Mouse (Mus musculus) intestine, embryonic 16.5 days (tissue): ENCODE results near the gene Luc7l2. TPM values are rescaled to one million over a fixed set of nuclear protein-coding genes. Genes with fewer than 3 reads are reported as not detected.

ENCODE experiments used
- ATAC-seq: fragments of 200-750 bp; cut with Nextera tagmentation; 2 replicates; pipeline ENCODE4 v1.8.0; 2017; ENCODE audit warnings: moderate TSS enrichment, moderate library complexity
- H3K27ac ChIP-seq: fragments of 300-500 bp; sonication (generic); 2 replicates; pipeline ENCODE4 v1.5.1; 2014; ENCODE audit warnings: mild to moderate bottlenecking, low read length
- H3K27me3 ChIP-seq: fragments of 300-500 bp; sonication (generic); replicated peaks from 2 replicates; pipeline ENCODE4 v1.6.1; 2014; ENCODE audit warnings: low read length, control low read depth, mixed read lengths; ENCODE audit not compliant: control insufficient read depth, insufficient read depth
- H3K36me3 ChIP-seq: fragments of 300-500 bp; sonication (generic); 2 replicates; pipeline ENCODE4 v1.6.1; 2014; ENCODE audit warnings: low read length, control low read depth; ENCODE audit not compliant: control insufficient read depth, insufficient read depth
- H3K4me1 ChIP-seq: fragments of 300-500 bp; sonication (generic); 2 replicates; pipeline ENCODE4 v1.6.1; 2014; ENCODE audit warnings: low read length, control low read depth, mixed read lengths; ENCODE audit not compliant: control insufficient read depth, insufficient read depth
- H3K4me2 ChIP-seq: fragments of 300-500 bp; sonication (generic); 2 replicates; pipeline ENCODE4 v1.6.1; 2014; ENCODE audit warnings: low read depth, low read length, control low read depth
- H3K4me3 ChIP-seq: fragments of 300-500 bp; sonication (generic); 2 replicates; pipeline ENCODE4 v1.5.1; 2014; ENCODE audit warnings: mild to moderate bottlenecking, low read length
- H3K9ac ChIP-seq: fragments of 300-500 bp; sonication (generic); 2 replicates; pipeline ENCODE4 v1.6.1; 2014; ENCODE audit warnings: low read depth, low read length
- H3K9me3 ChIP-seq: fragments of 300-500 bp; sonication (generic); 2 replicates; pipeline ENCODE4 v1.6.1; 2016; ENCODE audit warnings: low read length, control low read depth; ENCODE audit not compliant: control insufficient read depth
- WGBS: fragments of 180-500 bp; shearing (Covaris S2); extraction: QIAGEN DNeasy Blood & Tissue Kit; methylation state at CpG from one replicate; pipeline ENCODE4 v1.1.7; 2014; 5-methylcytosine and 5-hydroxymethylcytosine counted together
- polyA plus RNA-seq: library from polyadenylated mRNA; unstranded; fragments of >200 nt; fragmentation: Nextera tagmentation; extraction: Ambion mirVana; gene quantifications from 2 replicates; pipeline ENCODE4 v1.2.1, GENCODE M21; 2015

Luc7l2 gene
- polyA plus RNA-seq, 1 experiment from 2014 or later, result 26.7 TPM

GRCm38 (mm10) chr6:38551989-38552635, 978 bp downstream of the Luc7l2 start:
- Histone ChIP-seq H3K4me1 (peaks cover 8% of the 10 kb centered on the region), H3K27me3 (no peaks in the 10 kb centered on the region), H3K4me2 (peak overlapping the region; percentile 45), H3K36me3 (no peaks in the 10 kb centered on the region), H3K4me3 (peak overlapping the region; percentile 57), H3K27ac (peak overlapping the region; percentile 99), H3K9ac (peak overlapping the region; percentile 92), H3K9me3 (no peaks in the 10 kb centered on the region)
- peak; percentile 94 for ATAC-seq
- under 1% methylated on average over 32 of the region's 32 CpGs for WGBS

GRCm38 (mm10) chr6:38552636-38553000, 1.5 kb downstream of the Luc7l2 start:
- H3K4me3 ChIP-seq, result peak overlapping the region; percentile 57
- no peak for ATAC-seq
- WGBS, result 21% methylated on average over 5 of the region's 5 CpGs
- H3K9ac ChIP-seq, result no peak overlapping the region
- H3K36me3 ChIP-seq, result no peaks in the 10 kb centered on the region
- H3K27me3 ChIP-seq, result no peaks in the 10 kb centered on the region
- peaks cover 8% of the 10 kb centered on the region for H3K4me1 ChIP-seq
- H3K9me3 ChIP-seq, result no peaks in the 10 kb centered on the region
- H3K27ac ChIP-seq, result no peak overlapping the region
- peak overlapping the region; percentile 45 for H3K4me2 ChIP-seq

GRCm38 (mm10) chr6:38576096-38576495, 25.0 kb downstream of the Luc7l2 start:
- Histone ChIP-seq H3K4me1 (no peaks in the 10 kb centered on the region), H3K36me3 (no peaks in the 10 kb centered on the region), H3K4me2 (no peak overlapping the region), H3K9me3 (no peaks in the 10 kb centered on the region), H3K27me3 (no peaks in the 10 kb centered on the region), H3K27ac (no peak overlapping the region), H3K4me3 (no peak overlapping the region), H3K9ac (no peak overlapping the region)
- WGBS, result 89% methylated on average over 2 of the region's 2 CpGs
- no peak for ATAC-seq

GRCm38 (mm10) chr6:38580112-38580857, 29.2 kb downstream of the Luc7l2 start:
- no peak for ATAC-seq
- H3K27me3 ChIP-seq, result no peaks in the 10 kb centered on the region
- 96% methylated on average over 3 of the region's 3 CpGs for WGBS
- H3K36me3 ChIP-seq, result peaks cover 3% of the 10 kb centered on the region; the same call in 1 of the 2 replicates
- H3K27ac ChIP-seq, result no peak overlapping the region
- H3K4me2 ChIP-seq, result no peak overlapping the region
- H3K4me1 ChIP-seq, result no peaks in the 10 kb centered on the region
- H3K9me3 ChIP-seq, result no peaks in the 10 kb centered on the region
- no peak overlapping the region for H3K4me3 ChIP-seq
- no peak overlapping the region for H3K9ac ChIP-seq

GRCm38 (mm10) chr6:38581711-38582110, 30.6 kb downstream of the Luc7l2 start:
- Histone ChIP-seq H3K4me1 (no peaks in the 10 kb centered on the region), H3K27ac (no peak overlapping the region), H3K36me3 (peaks cover 11% of the 10 kb centered on the region), H3K9me3 (no peaks in the 10 kb centered on the region), H3K27me3 (no peaks in the 10 kb centered on the region), H3K4me2 (no peak overlapping the region), H3K4me3 (no peak overlapping the region), H3K9ac (no peak overlapping the region)
- no peak for ATAC-seq
- WGBS, result 89% methylated on average over 3 of the region's 3 CpGs

- H3K27me3 ChIP-seq, result no peaks in the 10 kb centered on the region
- no peak overlapping the region for H3K9ac ChIP-seq
- no peaks in the 10 kb centered on the region for H3K9me3 ChIP-seq
- no peak for ATAC-seq
- H3K4me3 ChIP-seq, result no peak overlapping the region
- H3K4me1 ChIP-seq, result no peaks in the 10 kb centered on the region
- peaks cover 3% of the 10 kb centered on the region; the same call in 1 of the 2 replicates for H3K36me3 ChIP-seq
- H3K27ac ChIP-seq, result no peak overlapping the region
- WGBS, result 91% methylated on average over 4 of the region's 4 CpGs
- no peak overlapping the region for H3K4me2 ChIP-seq
Measured at GRCm38 (mm10) chr6:38597481-38597880, 46.3 kb downstream of the Luc7l2 start.

GRCm38 (mm10) chr6:38609892-38610291, 58.8 kb downstream of the Luc7l2 start:
- Histone ChIP-seq H3K9ac (no peak overlapping the region), H3K36me3 (peaks cover 9% of the 10 kb centered on the region; the same call in 1 of the 2 replicates), H3K27me3 (no peaks in the 10 kb centered on the region), H3K4me3 (no peak overlapping the region), H3K4me2 (no peak overlapping the region), H3K4me1 (no peaks in the 10 kb centered on the region), H3K27ac (no peak overlapping the region), H3K9me3 (no peaks in the 10 kb centered on the region)
- no peak for ATAC-seq
- 69% methylated on average over 2 of the region's 2 CpGs for WGBS

GRCm38 (mm10) chr6:38622406-38622805, 71.3 kb downstream of the Luc7l2 start:
- peaks cover 13% of the 10 kb centered on the region for H3K36me3 ChIP-seq
- no peak for ATAC-seq
- 92% methylated on average over 1 of the region's 1 CpGs for WGBS
- no peaks in the 10 kb centered on the region for H3K4me1 ChIP-seq
- no peak overlapping the region for H3K4me3 ChIP-seq
- peaks cover 8% of the 10 kb centered on the region; the same call in 1 of the 2 replicates for H3K9me3 ChIP-seq
- H3K27me3 ChIP-seq, result no peaks in the 10 kb centered on the region
- no peak overlapping the region for H3K27ac ChIP-seq
- H3K4me2 ChIP-seq, result no peak overlapping the region
- no peak overlapping the region for H3K9ac ChIP-seq

GRCm38 (mm10) chr6:38623457-38623856, 72.3 kb downstream of the Luc7l2 start:
- Histone ChIP-seq H3K27ac (no peak overlapping the region), H3K9me3 (no peaks in the 10 kb centered on the region), H3K4me3 (no peak overlapping the region), H3K4me1 (no peaks in the 10 kb centered on the region), H3K36me3 (peaks cover 4% of the 10 kb centered on the region; the same call in 1 of the 2 replicates), H3K9ac (no peak overlapping the region), H3K4me2 (no peak overlapping the region), H3K27me3 (no peaks in the 10 kb centered on the region)
- WGBS, result 88% methylated on average over 2 of the region's 2 CpGs
- ATAC-seq, result no peak
